Comparison of ENCODE assay signal across 8 mouse cellular contexts in genomic region chr15:93397269-93397668, GRCm38 (mm10). TPM values are rescaled to one million over a fixed set of nuclear protein-coding genes. Genes with fewer than 3 reads are reported as not detected.
DNase-seq lines count a peak whose midpoint lies in the region; ATAC-seq lines count a peak whose summit lies in the region.

No protein-coding gene starts in this region.

- H3K79me2 ChIP-seq in macrophage (ENCODE audit: inconsistent target): peaks cover 93% of the 10 kb centered on the region

- peak overlapping the region; percentile 78 for H3K4me2 ChIP-seq in kidney, embryonic 15.5 days
- H3K4me2 ChIP-seq in forebrain, embryonic 15.5 days (replicated peaks): peak overlapping the region; percentile 79

- H3K36me3 ChIP-seq in kidney, embryonic 15.5 days: peaks cover 34% of the 10 kb centered on the region
- H3K36me3 ChIP-seq in forebrain, embryonic 15.5 days: peaks cover 18% of the 10 kb centered on the region
- H3K36me3 ChIP-seq in macrophage (ENCODE audit: inconsistent target): peaks cover 5% of the 10 kb centered on the region; the same call in 1 of the 2 replicates

- no peaks in the 10 kb centered on the region for H3K27me3 ChIP-seq in kidney, embryonic 15.5 days
- H3K27me3 ChIP-seq in forebrain, embryonic 15.5 days: no peaks in the 10 kb centered on the region

- no peak overlapping the region for H3K27ac ChIP-seq in kidney, embryonic 15.5 days
- H3K27ac ChIP-seq in forebrain, embryonic 15.5 days (replicated peaks): no peak overlapping the region
- no peak overlapping the region for H3K27ac ChIP-seq in macrophage

- H3K4me1 ChIP-seq in kidney, embryonic 15.5 days: peaks cover 31% of the 10 kb centered on the region
- H3K4me1 ChIP-seq in forebrain, embryonic 15.5 days: peaks cover 43% of the 10 kb centered on the region

- WGBS in kidney, embryonic 15.5 days: 1% methylated on average over 11 of the region's 11 CpGs
- under 1% methylated on average over 11 of the region's 11 CpGs for WGBS in forebrain, embryonic 15.5 days
- WGBS in macrophage (ENCODE audit: missing documents): 6% methylated on average over 11 of the region's 11 CpGs

- no peak for DNase-seq in kidney, postnatal 25 days
- DNase-seq in Muller cell, postnatal 12 days (ENCODE audit: inconsistent ontology term): peak; percentile 19
- DNase-seq in gastrocnemius, postnatal 25 days: no peak
- no peak for DNase-seq in embryo, embryonic 10.5 days (ENCODE audit: low spot score)
- DNase-seq in kidney, adult 11 months: no peak

- no peak for ATAC-seq in kidney, embryonic 15.5 days (replicated peaks; ENCODE audit: low FRiP score)
- ATAC-seq in forebrain, embryonic 15.5 days (replicated peaks): no peak

- no peaks in the 10 kb centered on the region for H3K9me3 ChIP-seq in kidney, embryonic 15.5 days (replicated peaks)
- no peaks in the 10 kb centered on the region for H3K9me3 ChIP-seq in forebrain, embryonic 15.5 days

- H3K9ac ChIP-seq in kidney, embryonic 15.5 days: peak overlapping the region; percentile 93
- peak overlapping the region; percentile 92 for H3K9ac ChIP-seq in forebrain, embryonic 15.5 days (replicated peaks)

- peak overlapping the region; percentile 90 for H3K4me3 ChIP-seq in kidney, embryonic 15.5 days (replicated peaks)
- H3K4me3 ChIP-seq in forebrain, embryonic 15.5 days: peak overlapping the region; percentile 81
- H3K4me3 ChIP-seq in macrophage (ENCODE audit: inconsistent target): peak overlapping the region; percentile 83

RNA-seq across cellular contexts. Expression of gene Zcrb1, which starts 0.9 kb away (rescaled TPM):
- polyA plus RNA-seq in kidney, embryonic 15.5 days (2015; fragmentation: Nextera tagmentation; extraction: Ambion mirVana): 126 and 132 TPM in 2 replicates
- 153 and 157 TPM in 2 replicates for polyA plus RNA-seq in forebrain, embryonic 15.5 days (2015; fragmentation: Nextera tagmentation; extraction: Ambion mirVana)
- 100 to 1,000 TPM; 114 to 272 (median 207) TPM for total RNA-seq in macrophage (2018; cell fraction: chromatin; rRNA removed)
- total RNA-seq in macrophage (2018; cell fraction: cytosol; rRNA removed): 100 to 1,000 TPM in 5 of 26 experiments, 10 to 100 TPM in 21; 67.4 to 111 (median 87.7) TPM
- total RNA-seq in macrophage (2018; cell fraction: nucleus; rRNA removed): 100 to 1,000 TPM in 21 of 26 experiments, 10 to 100 TPM in 5; 70.1 to 191 (median 123) TPM
- 69.8 to 149 TPM (median 104 TPM) in 3 replicates for polyA plus RNA-seq in macrophage (2018)
- 100 to 1,000 TPM in 1 of 2 experiments, 10 to 100 TPM in 1; 91.9 to 104 TPM for total RNA-seq in gastrocnemius, postnatal 25 days (2021)

RNA-seq across cellular contexts. Expression of gene Pphln1, which starts 0.9 kb away (rescaled TPM):
- 56.7 and 58.1 TPM in 2 replicates for polyA plus RNA-seq in kidney, embryonic 15.5 days (2015; fragmentation: Nextera tagmentation; extraction: Ambion mirVana)
- 49.5 and 50.3 TPM in 2 replicates for polyA plus RNA-seq in forebrain, embryonic 15.5 days (2015; fragmentation: Nextera tagmentation; extraction: Ambion mirVana)
- 10 to 100 TPM; 26.5 to 57.1 (median 41.9) TPM for total RNA-seq in macrophage (2018; cell fraction: chromatin; rRNA removed)
- 10 to 100 TPM; 28.9 to 38.0 (median 33.8) TPM for total RNA-seq in macrophage (2018; cell fraction: cytosol; rRNA removed)
- total RNA-seq in macrophage (2018; cell fraction: nucleus; rRNA removed): 10 to 100 TPM; 21.1 to 58.6 (median 37.2) TPM
- 28.1 to 40.1 TPM (median 28.3 TPM) in 3 replicates for polyA plus RNA-seq in macrophage (2018)
- total RNA-seq in gastrocnemius, postnatal 25 days (2021): 10 to 100 TPM; 13.6 to 13.7 TPM
